Mouse (Mus musculus): ENCODE measurements around the gene Parp16.

GRCm38 (mm10) chr9:65153331-65153711 lies 41.8 kb upstream of the Parp16 start:
- TF ChIP-seq CTCF (IDR thresholded peaks at IDR 0.05; ENCODE audit: insufficient read depth, low read depth, low read length), result no peak
- TF ChIP-seq POLR2A (IDR thresholded peaks at IDR 0.05; ENCODE audit: insufficient read depth, low read depth, low read length), result no peak

All from olfactory bulb, adult 2 months (tissue).